Mouse (Mus musculus) stomach, embryonic 15.5 days (tissue): ENCODE measurements around the gene Esr2. TPM values are rescaled to one million over a fixed set of nuclear protein-coding genes. Genes with fewer than 3 reads are reported as not detected.
"Not testable (repeated sequence)": the region's sequence is repeated elsewhere in the genome, so short reads cannot be mapped to it uniquely, and the experiment has no call there.

Experiments
- ATAC-seq: fragments of 200-750 bp; cut with Nextera tagmentation; 2 replicates; pipeline ENCODE4 v1.8.0; 2017; ENCODE audit warnings: low read depth, moderate number of reproducible peaks, moderate TSS enrichment; ENCODE audit not compliant: insufficient read depth, low FRiP score
- H3K27ac ChIP-seq: fragments of 300-500 bp; sonication (generic); 2 replicates; pipeline ENCODE4 v1.5.1; 2015; ENCODE audit warnings: mild to moderate bottlenecking, inconsistent platforms
- H3K27me3 ChIP-seq: fragments of 300-500 bp; sonication (generic); replicated peaks from 2 replicates; pipeline ENCODE4 v1.6.1; 2015; ENCODE audit warnings: inconsistent platforms
- H3K36me3 ChIP-seq: fragments of 300-500 bp; sonication (generic); 2 replicates; pipeline ENCODE4 v1.6.1; 2015; ENCODE audit warnings: inconsistent platforms
- H3K4me1 ChIP-seq: fragments of 300-500 bp; sonication (generic); 2 replicates; pipeline ENCODE4 v1.6.1; 2015; ENCODE audit warnings: inconsistent platforms
- H3K4me2 ChIP-seq: fragments of 300-500 bp; sonication (generic); 2 replicates; pipeline ENCODE4 v1.6.1; 2015; ENCODE audit warnings: mild to moderate bottlenecking, inconsistent platforms
- H3K4me3 ChIP-seq: fragments of 300-500 bp; sonication (generic); replicated peaks from 2 replicates; pipeline ENCODE4 v1.5.1; 2015; ENCODE audit warnings: inconsistent platforms
- H3K9ac ChIP-seq: fragments of 300-500 bp; sonication (generic); 2 replicates; pipeline ENCODE4 v1.6.1; 2015; ENCODE audit warnings: inconsistent platforms
- H3K9me3 ChIP-seq: fragments of 300-500 bp; sonication (generic); 2 replicates; pipeline ENCODE4 v1.6.1; 2016; ENCODE audit warnings: inconsistent platforms
- WGBS: fragments of 180-500 bp; shearing (Covaris S2); methylation state at CpG from one replicate; pipeline ENCODE4 v1.1.7; 2015; 5-methylcytosine and 5-hydroxymethylcytosine counted together
- polyA plus RNA-seq: library from polyadenylated mRNA; unstranded; fragments of >200 nt; fragmentation: Nextera tagmentation; extraction: Ambion mirVana; gene quantifications from 2 replicates; pipeline ENCODE4 v1.2.1, GENCODE M21; 2015

Esr2 gene
- polyA plus RNA-seq, 1 experiment from 2014 or later: 0.13 TPM

GRCm38 (mm10) chr12:76187849-76188248 lies 10.8 kb upstream of the Esr2 start:
- 30% methylated on average over 8 of the region's 8 CpGs for WGBS
- no peaks in the 10 kb centered on the region for H3K9me3 ChIP-seq
- no peak overlapping the region for H3K27ac ChIP-seq
- no peaks in the 10 kb centered on the region for H3K36me3 ChIP-seq
- H3K27me3 ChIP-seq: no peaks in the 10 kb centered on the region
- ATAC-seq: no peak
- no peaks in the 10 kb centered on the region for H3K4me1 ChIP-seq
- no peak overlapping the region for H3K4me3 ChIP-seq
- no peak overlapping the region for H3K9ac ChIP-seq
- H3K4me2 ChIP-seq: no peak overlapping the region

- H3K36me3 ChIP-seq: no peaks in the 10 kb centered on the region
- no peaks in the 10 kb centered on the region for H3K4me1 ChIP-seq
- H3K4me3 ChIP-seq: no peak overlapping the region
- ATAC-seq: no peak
- H3K9me3 ChIP-seq: no peaks in the 10 kb centered on the region
- WGBS: 95% methylated on average over 1 of the region's 1 CpGs
- no peak overlapping the region for H3K27ac ChIP-seq
- H3K4me2 ChIP-seq: no peak overlapping the region
- no peak overlapping the region for H3K9ac ChIP-seq
- no peaks in the 10 kb centered on the region for H3K27me3 ChIP-seq
These were observed 9.4 kb upstream of the Esr2 start for GRCm38 (mm10) chr12:76186473-76186872.

- WGBS: 55% methylated on average over 10 of the region's 10 CpGs
These were observed 8.2 kb upstream of the Esr2 start for GRCm38 (mm10) chr12:76185167-76185816.

GRCm38 (mm10) chr12:76184271-76184670 lies 7.2 kb upstream of the Esr2 start:
- H3K4me2 ChIP-seq: no peak overlapping the region
- H3K27me3 ChIP-seq: no peaks in the 10 kb centered on the region
- no peaks in the 10 kb centered on the region for H3K36me3 ChIP-seq
- H3K4me3 ChIP-seq: no peak overlapping the region
- no peak overlapping the region for H3K9ac ChIP-seq
- ATAC-seq: no peak
- H3K9me3 ChIP-seq: no peaks in the 10 kb centered on the region
- no peak overlapping the region for H3K27ac ChIP-seq
- 55% methylated on average over 6 of the region's 6 CpGs for WGBS
- H3K4me1 ChIP-seq: no peaks in the 10 kb centered on the region

More at GRCm38 (mm10) chr12:76185167-76185816, 8.2 kb upstream of the Esr2 start:
- Histone ChIP-seq H3K4me2 (no peak overlapping the region), H3K4me1 (no peaks in the 10 kb centered on the region), H3K4me3 (no peak overlapping the region), H3K27ac (no peak overlapping the region), H3K36me3 (no peaks in the 10 kb centered on the region), H3K9ac (no peak overlapping the region), H3K27me3 (no peaks in the 10 kb centered on the region), H3K9me3 (no peaks in the 10 kb centered on the region)
- ATAC-seq: no peak; the same call in 1 of the 2 replicates

- H3K4me2 ChIP-seq: no peak overlapping the region
- no peak overlapping the region for H3K4me3 ChIP-seq
- 87% methylated on average over 6 of the region's 6 CpGs for WGBS
- H3K27ac ChIP-seq: no peak overlapping the region
- no peaks in the 10 kb centered on the region for H3K9me3 ChIP-seq
- no peak for ATAC-seq
- no peaks in the 10 kb centered on the region for H3K27me3 ChIP-seq
- H3K36me3 ChIP-seq: no peaks in the 10 kb centered on the region
- no peak overlapping the region for H3K9ac ChIP-seq
- no peaks in the 10 kb centered on the region for H3K4me1 ChIP-seq
These were observed 5.8 kb upstream of the Esr2 start for GRCm38 (mm10) chr12:76182831-76183230.

GRCm38 (mm10) chr12:76181471-76181870 lies 4.4 kb upstream of the Esr2 start:
- H3K27me3 ChIP-seq: no peaks in the 10 kb centered on the region; the same call in 1 of the 2 replicates
- no peaks in the 10 kb centered on the region for H3K36me3 ChIP-seq
- H3K4me3 ChIP-seq: no peak overlapping the region
- WGBS: 67% methylated on average over 8 of the region's 8 CpGs
- H3K9ac ChIP-seq: no peak overlapping the region
- no peak for ATAC-seq
- H3K9me3 ChIP-seq: no peaks in the 10 kb centered on the region
- no peak overlapping the region for H3K4me2 ChIP-seq
- peaks cover 8% of the 10 kb centered on the region; the same call in 1 of the 2 replicates for H3K4me1 ChIP-seq
- H3K27ac ChIP-seq: no peak overlapping the region

- Histone ChIP-seq H3K27ac (no peak overlapping the region), H3K27me3 (no peaks in the 10 kb centered on the region; the same call in 1 of the 2 replicates), H3K4me3 (no peak overlapping the region), H3K9ac (no peak overlapping the region), H3K4me2 (no peak overlapping the region), H3K9me3 (no peaks in the 10 kb centered on the region), H3K36me3 (no peaks in the 10 kb centered on the region), H3K4me1 (peaks cover 8% of the 10 kb centered on the region; the same call in 1 of the 2 replicates)
- no peak for ATAC-seq
- WGBS: 60% methylated on average over 6 of the region's 6 CpGs
These were observed 3.4 kb upstream of the Esr2 start for GRCm38 (mm10) chr12:76180442-76180841.

GRCm38 (mm10) chr12:76179527-76179926 lies 2.5 kb upstream of the Esr2 start:
- ATAC-seq: no peak

GRCm38 (mm10) chr12:76179051-76179450 lies 2.0 kb upstream of the Esr2 start:
- no peak overlapping the region for H3K9ac ChIP-seq
- H3K4me1 ChIP-seq: peaks cover 8% of the 10 kb centered on the region; the same call in 1 of the 2 replicates
- H3K27ac ChIP-seq: no peak overlapping the region
- no peaks in the 10 kb centered on the region; the same call in 1 of the 2 replicates for H3K27me3 ChIP-seq
- H3K36me3 ChIP-seq: no peaks in the 10 kb centered on the region
- H3K4me2 ChIP-seq: no peak overlapping the region
- H3K9me3 ChIP-seq: no peaks in the 10 kb centered on the region
- WGBS: 62% methylated on average over 5 of the region's 5 CpGs
- no peak overlapping the region for H3K4me3 ChIP-seq
- no peak for ATAC-seq

More at GRCm38 (mm10) chr12:76179527-76179926, 2.5 kb upstream of the Esr2 start:
- Histone ChIP-seq H3K36me3 (no peaks in the 10 kb centered on the region), H3K27ac (no peak overlapping the region), H3K9me3 (no peaks in the 10 kb centered on the region), H3K4me3 (no peak overlapping the region), H3K27me3 (no peaks in the 10 kb centered on the region; the same call in 1 of the 2 replicates), H3K9ac (no peak overlapping the region), H3K4me1 (peaks cover 8% of the 10 kb centered on the region; the same call in 1 of the 2 replicates), H3K4me2 (no peak overlapping the region)
- WGBS: 44% methylated on average over 4 of the region's 4 CpGs

- Histone ChIP-seq H3K9me3 (no peaks in the 10 kb centered on the region), H3K4me1 (peaks cover 8% of the 10 kb centered on the region; the same call in 1 of the 2 replicates), H3K4me3 (peak overlapping the region; percentile 44), H3K4me2 (peak overlapping the region; percentile 96), H3K27ac (no peak overlapping the region), H3K9ac (no peak overlapping the region), H3K36me3 (no peaks in the 10 kb centered on the region), H3K27me3 (no peaks in the 10 kb centered on the region; the same call in 1 of the 2 replicates)
- WGBS: 31% methylated on average over 15 of the region's 16 CpGs
- no peak for ATAC-seq
These were observed 932 bp upstream of the Esr2 start for GRCm38 (mm10) chr12:76177864-76178518.

- ATAC-seq: no peak
- no peaks in the 10 kb centered on the region for H3K9me3 ChIP-seq
- no peaks in the 10 kb centered on the region for H3K4me1 ChIP-seq
- H3K36me3 ChIP-seq: no peaks in the 10 kb centered on the region
- H3K4me3 ChIP-seq: no peak overlapping the region
- H3K27ac ChIP-seq: no peak overlapping the region
- 49% methylated on average over 5 of the region's 5 CpGs for WGBS
- no peaks in the 10 kb centered on the region for H3K27me3 ChIP-seq
- no peak overlapping the region for H3K4me2 ChIP-seq
- H3K9ac ChIP-seq: no peak overlapping the region
These were observed 11.4 kb downstream of the Esr2 start for GRCm38 (mm10) chr12:76165641-76166040.

- H3K9me3 ChIP-seq, H3K36me3 ChIP-seq, ATAC-seq, H3K27ac ChIP-seq, H3K27me3 ChIP-seq, H3K4me1 ChIP-seq, H3K9ac ChIP-seq: not testable (repeated sequence)
- 16% methylated on average over 30 of the region's 30 CpGs for WGBS
- peak overlapping the region; percentile 55 for H3K4me2 ChIP-seq
- H3K4me3 ChIP-seq: peak overlapping the region; percentile 23
These were observed 24.7 kb downstream of the Esr2 start for GRCm38 (mm10) chr12:76152389-76152788.
